Mouse (Mus musculus): ENCODE data around the gene Ahsa1.
"Not testable (repeated sequence)": the region's sequence is repeated elsewhere in the genome, so short reads cannot be mapped to it uniquely, and the experiment has no call there.

The Ahsa1 gene

DNA sequence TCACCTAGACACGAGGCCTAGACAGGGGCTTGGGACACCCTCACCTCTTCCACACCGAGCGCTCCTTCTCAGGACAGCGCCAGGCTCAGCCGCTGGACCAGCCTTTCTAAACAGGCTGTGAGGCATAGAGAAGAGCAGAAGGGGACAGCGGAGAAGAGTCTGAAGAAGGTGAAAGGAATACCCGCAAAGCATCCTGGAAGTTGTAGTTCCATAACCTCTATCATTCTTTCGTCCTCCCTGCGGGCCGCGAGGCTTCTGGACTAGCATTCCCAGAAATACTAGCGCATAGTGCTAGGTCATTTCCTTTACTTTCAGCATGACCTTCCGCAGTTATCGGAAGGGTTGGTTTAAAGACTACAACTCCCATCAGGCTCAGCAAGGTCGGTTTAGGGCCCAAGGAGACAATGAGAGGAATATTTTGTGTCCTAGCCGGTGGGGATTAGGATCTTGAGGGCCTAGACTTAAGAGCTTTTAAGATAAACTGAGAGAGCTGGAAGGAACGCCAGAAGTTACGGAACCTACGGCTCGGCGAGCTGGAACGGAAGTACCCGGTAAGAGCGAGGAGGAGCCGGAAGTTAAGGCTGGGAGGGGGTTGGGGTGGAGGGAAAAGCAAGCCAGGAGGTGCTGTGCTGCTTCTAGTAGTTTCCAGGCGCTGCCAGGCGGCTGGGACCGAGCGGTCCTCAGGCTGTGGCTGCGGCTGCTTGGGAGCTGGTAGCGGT is at the start of gene Ahsa1, which contains the start of gene Vipas39:
TSS of gene Ahsa1 (plus strand) at position 372 of the 719 bp plus-strand sequence.
TSS of gene Vipas39 (minus strand) at position 149 of the 719 bp plus-strand sequence.
- peak; percentile 73 to 83 for DNase-seq (ENCODE audit: low spot score in 2 of 2)

DNA sequence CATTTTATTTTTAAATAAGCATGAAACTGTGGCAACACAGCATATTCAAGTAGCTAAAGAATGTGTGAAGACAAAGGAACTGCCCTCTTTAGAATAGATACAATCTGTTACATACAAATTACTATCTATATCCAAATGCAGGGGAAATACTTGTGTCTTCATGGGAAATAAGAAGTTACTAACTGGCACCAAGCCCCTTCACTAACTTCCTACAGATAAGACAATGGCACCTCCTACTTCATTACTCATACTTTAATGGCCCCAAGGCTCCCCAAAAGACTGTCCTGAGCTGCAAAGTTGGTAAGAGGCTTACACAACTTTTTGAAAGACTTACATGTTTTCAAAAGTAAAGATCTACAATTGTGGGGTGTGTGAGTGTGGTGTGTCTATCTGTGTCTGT is 48.7 kb upstream of the Ahsa1 start:
- DNase-seq (ENCODE audit: low spot score in 2 of 2) = no peak

DNA sequence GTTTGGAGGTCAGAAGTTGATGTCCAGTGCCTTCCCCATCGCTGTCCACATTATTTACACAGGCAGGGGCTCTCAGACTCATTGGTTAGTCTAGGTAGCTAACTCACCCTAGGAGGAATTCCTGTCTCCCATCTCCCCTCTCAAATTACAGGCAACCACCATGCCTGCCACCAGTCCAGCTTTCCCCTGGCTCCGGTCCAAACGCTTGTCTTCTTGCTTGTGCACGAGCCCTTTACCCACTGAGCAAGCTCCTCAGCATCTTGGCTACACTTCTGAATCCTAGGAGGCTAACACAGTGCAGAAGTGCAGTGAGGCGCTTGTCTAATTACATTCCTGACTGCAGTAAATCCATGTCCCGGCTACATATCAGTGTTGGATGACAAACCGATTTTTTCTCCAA is 46.9 kb upstream of the Ahsa1 start:
- no peak for DNase-seq (ENCODE audit: low spot score in 2 of 2)

DNA sequence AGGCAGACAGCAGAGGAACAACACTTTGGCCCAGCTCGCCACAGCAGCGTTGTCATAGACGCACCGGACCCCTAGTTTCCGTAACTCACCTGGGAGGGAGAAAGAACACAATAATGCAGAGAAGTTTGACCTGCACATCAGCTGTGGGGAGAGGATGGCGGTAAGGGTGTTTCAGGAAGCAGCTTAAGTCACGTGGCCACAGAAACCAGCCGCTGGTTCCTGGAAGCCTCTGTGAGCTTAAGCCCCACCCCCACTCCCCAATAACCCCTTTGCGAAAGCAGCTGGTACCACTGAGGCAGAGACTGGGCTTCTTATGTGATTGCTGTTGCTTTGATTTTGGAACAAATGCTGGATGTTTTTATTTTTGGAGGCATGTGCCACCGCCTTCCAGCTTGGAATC is 41.3 kb upstream of the Ahsa1 start:
- DNase-seq (ENCODE audit: low spot score in 2 of 2) = no peak

DNA sequence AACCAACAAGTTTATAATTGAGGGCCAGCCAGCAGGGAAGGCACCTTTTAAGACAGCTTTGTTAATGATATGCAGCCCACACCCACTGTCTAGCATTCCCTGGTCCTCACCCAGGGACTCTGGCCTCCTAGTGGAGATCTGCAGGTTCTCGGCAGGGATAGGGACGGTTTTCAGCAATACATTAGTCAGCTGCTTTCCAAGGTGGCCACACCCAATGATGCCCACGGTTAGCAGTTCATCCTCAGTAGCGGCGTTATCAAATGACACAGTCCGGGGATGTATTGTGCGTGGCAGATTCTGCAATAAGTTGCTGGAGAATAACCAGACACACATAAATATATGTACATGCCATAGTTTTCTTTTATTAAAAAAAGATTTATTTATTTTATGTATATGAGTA is 39.5 kb upstream of the Ahsa1 start:
- DNase-seq (ENCODE audit: low spot score in 2 of 2) = no peak

DNA sequence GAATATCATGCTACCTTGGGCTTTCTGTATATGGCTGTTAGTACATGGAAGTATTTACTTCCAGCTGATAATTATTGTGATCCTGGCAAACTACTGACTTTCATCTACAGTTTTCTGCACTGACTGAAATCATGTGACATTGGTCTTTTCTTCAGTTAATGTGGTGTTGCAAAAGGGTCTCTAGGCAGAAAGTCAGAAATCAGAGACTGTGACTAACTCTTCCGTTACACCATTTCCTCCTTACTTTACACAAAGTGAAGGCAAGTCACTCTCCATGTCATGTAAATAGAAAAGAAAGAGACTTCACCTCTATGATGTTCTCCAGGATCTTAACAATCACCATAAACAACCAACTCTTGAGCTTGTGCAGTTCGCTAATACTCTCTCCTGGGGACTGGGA is 36.6 kb upstream of the Ahsa1 start:
- DNase-seq (ENCODE audit: low spot score in 2 of 2) = no peak

DNA sequence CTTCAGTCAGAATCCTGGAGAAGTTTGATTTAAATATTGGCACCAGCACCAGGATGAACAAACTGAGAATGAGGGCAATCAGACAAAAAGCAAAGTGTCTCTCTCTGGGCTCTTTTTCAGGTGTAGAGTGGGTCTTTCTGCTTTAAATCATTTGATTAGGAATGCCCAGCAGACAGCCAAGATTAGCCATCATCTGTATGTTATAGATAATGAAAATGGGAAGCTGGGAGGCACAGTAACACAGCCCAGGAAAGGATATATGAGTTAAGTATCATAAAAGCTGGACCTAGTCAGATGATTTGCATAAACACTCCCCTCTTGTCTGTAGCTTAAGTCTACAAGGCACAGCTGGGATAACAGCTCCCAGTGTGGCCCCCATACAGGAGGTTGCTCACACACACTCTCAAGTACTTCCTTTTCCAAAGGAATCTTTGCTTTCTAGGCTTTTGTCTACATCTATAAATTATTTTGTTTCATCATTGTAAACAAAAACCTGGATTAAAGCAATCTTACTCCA is 35.8 kb upstream of the Ahsa1 start:
- no peak for DNase-seq (ENCODE audit: low spot score in 2 of 2)

DNA sequence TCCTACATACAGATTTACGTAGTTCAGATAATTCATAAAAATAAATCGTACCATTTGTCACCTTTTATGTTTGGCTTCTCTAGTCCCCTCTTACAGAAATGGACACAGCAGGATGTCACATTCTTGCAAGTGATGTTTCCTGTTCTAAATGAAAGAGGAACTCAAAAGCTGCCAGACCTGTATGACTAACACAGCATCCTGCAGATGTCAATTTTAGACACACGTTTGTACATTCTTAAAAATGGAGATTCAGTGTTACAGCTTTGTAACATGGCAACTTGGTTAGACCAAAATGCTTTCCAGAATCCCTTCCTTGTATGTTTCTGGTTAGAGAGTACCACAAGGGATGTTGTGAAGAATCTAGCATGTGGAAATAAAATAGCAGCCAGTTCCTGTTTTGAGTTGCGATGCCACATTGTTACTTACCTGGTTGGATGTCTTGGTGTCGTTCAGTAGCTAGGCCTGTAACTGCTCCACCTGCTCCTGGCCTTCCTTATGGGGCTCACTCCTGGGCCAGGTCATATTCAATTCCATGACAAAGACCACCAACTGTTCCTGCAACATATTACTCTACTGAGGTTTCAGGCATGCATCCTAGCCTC is 29.3 kb upstream of the Ahsa1 start:
- DNase-seq (ENCODE audit: low spot score in 2 of 2) = no peak

DNA sequence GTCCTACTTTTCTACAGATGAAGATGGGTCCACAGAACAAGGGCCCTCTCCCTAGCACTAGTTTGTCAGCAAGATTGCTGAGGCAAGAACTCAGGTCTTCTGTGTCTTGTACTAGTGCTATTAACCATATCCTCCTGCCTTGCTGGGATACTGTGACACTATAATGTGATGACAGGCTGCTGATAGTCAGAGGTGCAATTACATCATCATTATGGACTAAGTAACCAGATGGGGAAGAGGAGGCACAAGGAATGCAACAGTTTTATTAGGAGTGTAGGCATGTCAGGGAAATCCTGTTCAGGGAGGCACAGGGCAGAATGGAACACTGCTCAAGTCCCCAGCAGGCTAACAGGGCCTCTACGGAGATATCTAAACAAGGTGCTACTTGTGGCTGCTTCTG is 27.6 kb upstream of the Ahsa1 start, which contains the start of gene Noxred1:
TSS of gene Noxred1 (minus strand) at position 101 of the 400 bp plus-strand sequence.
- DNase-seq (ENCODE audit: low spot score in 2 of 2) = no peak

DNA sequence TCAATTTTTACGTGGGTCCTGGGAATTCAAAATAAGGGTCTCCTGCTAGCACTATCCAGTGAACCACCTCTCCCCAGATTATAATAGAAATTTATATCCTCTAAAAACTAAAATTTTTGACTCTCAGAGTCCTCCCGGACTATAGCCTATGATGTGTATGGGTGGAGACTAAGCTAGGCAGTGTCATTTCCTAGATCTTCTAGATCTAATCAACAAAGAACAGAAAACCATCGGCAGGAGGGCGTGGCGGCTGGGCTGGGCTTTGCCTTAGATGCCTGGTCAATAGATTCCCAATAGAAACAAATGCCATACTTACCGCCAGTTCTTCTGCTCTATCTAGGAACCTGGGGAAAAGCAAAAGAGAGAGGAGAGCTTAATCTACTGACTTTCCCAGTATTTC is 16.1 kb upstream of the Ahsa1 start:
- DNase-seq (ENCODE audit: low spot score in 2 of 2) = no peak

DNA sequence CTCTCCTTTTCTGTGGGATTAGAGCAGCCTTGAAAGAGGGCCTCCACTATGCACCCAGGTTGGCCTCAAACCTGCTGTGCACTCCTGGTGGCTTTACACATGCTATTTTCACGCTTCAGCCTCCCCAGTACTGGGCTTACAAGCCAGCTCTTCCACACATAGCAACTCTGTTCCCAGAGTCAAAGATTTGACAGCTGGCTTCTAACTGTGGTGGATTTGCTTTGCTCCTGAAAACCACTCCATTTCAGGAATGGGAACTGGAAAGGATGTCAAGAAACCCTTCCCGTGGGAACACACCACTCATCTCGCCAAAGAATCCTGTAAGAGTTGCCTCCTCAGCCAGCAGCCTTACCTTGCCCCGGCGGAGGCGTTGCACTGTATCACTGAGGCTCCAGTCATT is 12.4 kb upstream of the Ahsa1 start:
- DNase-seq (ENCODE audit: low spot score in 2 of 2) = no peak

DNA sequence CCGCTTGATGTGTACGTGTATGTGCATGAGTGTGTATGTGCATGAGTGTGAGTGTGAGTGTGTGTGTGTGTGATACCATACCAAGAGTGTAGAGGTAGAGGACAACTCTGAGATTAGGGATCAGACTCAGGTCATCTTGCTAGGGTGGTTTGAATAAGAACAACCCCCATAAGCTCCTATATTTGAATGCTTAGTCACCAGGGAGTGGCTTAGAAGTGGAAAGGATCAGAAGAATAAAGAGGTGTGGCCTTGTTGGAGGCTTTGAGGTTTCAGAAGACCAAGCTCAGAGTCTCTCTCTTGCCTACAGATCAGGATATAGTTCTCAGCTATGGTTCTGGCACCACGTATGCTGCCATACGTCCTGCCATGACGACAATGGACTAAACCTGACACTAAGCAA is 9.7 kb upstream of the Ahsa1 start:
- no peak for DNase-seq (ENCODE audit: low spot score in 2 of 2)

DNA sequence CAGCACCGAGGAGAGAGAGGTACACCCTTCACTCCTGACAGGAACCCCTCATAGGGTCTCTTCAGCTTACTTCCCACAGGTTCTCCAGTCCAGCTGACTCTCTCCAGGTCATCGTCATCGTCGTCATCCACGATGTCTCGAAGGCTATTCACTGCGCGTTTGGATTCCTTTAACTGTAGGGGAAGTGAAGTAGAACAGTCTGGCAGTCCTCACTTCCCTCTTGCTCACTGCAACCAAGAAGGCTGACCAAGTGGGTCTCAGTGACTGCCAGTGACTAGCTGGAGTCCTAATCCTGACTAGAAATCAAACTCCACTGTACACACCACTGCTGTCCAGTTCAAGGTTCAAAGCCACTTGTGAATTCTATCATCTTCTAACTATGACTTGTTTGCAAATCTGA is 5.7 kb upstream of the Ahsa1 start:
- DNase-seq (ENCODE audit: low spot score in 2 of 2) = no peak

DNA sequence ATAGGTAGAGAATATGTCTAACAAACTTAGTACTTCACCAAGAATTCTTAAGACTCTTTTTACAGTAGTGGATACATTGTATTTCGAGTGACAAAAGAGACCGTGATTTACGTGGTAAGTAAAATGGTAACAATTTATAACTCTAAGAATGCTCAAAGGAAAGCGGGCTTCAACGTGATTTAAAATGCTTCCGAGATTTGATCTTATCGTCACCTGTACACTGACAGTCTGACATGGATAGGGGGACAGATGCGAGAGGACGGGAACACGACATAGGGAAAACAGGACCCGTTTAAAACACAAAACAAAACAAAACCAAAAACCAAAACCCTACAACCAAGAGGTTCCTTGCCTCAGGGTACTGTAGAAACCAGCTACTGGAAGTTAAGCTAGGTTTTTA is 835 bp upstream of the Ahsa1 start:
- DNase-seq (ENCODE audit: low spot score in 2 of 2) = no peak

DNA sequence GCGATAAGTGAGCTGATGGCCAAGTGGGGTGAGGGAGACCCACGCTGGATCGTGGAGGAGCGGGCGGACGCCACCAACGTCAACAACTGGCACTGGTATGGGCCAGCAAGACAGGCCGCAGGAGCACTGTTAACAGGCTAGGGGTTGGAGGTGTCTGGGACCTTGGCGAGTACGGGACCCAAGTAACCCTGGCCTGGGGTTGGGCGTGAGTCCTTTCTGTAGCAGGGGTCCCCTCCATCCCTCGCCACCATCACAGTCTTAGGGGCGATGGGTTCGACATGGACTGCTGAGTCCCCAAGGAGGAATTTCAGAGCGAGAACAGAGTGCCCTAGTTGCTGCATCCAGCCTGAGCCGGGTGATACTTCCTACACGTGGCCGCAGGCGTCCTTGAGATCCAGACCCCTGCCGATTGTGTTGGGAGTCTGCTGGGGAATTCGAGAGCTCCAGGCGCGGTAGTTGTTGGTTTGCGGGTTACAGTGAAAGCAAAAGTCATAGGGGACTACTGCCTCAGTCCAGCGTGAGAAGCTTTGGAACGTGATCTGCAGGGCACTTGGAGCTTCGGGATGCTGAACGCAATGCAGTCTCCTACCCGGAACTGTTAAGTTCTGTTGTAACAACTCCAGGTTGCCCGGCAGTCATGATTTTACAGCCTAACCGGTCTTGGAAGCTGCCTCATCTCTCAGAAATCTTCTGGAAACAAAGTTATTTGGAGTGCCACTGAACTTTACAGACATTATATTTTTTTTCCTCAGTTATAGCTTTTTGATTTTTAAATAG is 736 bp downstream of the Ahsa1 start:
- DNase-seq (ENCODE audit: low spot score in 2 of 2) = no peak

DNA sequence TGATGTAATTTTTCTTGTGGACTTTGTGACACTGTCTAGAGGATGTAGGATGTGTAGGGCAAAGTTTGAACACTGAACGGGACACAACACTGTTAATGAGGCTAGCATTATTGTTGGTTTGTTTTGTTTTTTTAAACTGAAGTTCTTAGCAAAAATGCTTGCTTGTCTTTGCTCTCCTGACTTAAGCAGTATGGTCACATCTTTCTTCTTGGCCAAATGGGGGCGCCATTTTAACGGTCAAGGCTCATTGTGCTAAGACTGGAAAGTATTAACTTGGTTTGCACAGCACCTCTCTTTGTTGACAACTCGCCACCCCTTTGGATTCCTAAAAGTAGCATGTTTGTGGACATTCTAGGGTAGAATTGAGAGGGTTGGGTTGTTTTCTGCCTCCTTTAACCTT is 1.4 kb downstream of the Ahsa1 start:
- no peak for DNase-seq (ENCODE audit: low spot score in 2 of 2)

DNA sequence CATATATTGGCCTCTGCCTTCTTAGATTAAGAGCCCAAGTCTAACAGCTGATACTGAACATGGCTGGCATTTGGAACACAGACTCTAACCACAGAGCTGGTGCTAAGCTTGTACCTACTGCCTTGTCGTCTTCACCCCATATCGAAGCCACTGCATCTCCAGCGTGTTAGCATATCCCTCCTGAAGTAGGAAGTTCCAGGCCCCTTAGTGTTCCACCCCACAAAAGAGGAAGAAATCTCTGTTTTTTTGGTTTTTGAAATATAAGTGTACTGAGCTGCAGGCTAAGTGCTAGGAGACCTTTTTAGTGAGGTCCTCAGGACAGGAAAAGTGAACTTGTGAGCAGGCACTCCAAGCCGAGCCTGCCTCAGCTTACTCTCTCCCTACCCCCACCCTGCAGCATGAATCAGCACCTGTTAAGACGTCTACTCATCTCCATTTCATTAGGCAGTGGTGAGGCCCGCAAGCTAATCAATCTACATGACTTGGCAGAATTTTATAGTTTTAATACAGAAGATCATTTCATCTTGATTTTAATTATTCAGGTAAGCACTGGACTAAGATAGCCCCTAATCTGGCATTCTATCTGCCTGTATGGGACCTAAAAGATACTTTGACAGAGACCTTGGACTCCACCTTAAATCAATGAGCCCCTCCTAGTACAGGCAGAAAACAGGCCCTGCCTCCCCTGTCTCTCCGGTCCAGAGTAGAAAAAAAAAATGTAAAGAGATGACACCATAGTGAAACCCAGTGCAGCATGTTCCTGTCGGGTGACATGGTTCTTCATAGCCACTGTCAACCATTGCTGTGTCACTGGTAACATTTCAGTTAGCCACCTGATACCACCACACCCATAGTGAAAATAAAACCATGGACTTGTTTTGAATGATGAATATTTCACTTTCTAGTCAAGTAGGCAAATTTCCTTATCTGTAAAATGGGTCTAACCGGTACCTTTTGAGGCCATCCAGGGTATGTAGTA is 8.9 kb downstream of the Ahsa1 start:
- DNase-seq (ENCODE audit: low spot score in 2 of 2) = no peak

DNA sequence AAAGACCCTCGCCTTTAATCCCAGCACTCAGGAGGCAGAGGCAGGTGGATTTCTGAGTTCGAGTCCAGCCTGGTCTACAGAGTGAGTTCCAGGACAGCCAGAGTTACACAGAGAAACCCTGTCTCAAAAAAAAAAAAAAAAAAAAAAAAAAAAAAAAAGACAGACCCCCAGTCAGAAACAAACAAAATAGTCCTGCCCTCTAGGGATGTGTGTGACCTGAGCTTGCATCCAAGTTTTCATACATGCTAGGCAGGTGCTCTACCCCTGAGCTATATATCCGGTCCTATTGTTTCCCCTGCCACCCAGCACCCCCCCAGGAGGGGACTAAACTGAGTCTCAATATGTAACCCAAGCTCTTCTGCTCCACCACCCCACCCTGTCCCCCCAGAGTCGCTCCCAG is 11.0 kb downstream of the Ahsa1 start:
- DNase-seq (ENCODE audit: low spot score in 2 of 2) = not testable (repeated sequence)

DNA sequence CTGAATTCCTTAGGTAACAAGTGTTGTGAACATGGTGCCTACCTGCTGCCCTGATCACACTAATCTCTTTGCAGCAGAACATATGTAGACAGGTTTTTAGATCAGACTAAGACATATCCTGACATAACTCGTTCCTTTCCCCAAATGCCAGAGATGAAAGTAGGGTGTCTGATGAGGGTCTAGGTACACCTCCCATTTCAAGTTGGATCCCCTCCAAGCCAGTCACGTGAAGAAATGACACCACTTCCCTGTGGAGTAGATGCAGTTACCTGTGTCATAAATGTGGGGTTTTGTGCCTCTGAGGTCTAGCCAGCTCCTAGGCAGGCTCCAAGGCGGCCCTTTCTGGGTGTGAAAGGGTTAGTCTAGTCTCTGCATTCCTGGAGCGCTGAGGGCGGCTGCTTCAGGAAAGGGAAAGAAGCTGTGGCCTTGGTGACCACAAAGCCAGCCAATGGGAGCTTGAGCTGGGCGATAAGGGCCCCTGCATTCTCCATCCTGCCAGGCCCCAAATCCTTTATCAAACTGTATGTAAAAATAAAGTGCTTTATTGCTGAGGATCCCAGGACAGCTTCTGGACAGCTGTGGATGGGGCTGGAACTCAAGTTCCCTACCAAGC is 11.9 kb downstream of the Ahsa1 start:
- no peak for DNase-seq (ENCODE audit: low spot score in 2 of 2)

DNA sequence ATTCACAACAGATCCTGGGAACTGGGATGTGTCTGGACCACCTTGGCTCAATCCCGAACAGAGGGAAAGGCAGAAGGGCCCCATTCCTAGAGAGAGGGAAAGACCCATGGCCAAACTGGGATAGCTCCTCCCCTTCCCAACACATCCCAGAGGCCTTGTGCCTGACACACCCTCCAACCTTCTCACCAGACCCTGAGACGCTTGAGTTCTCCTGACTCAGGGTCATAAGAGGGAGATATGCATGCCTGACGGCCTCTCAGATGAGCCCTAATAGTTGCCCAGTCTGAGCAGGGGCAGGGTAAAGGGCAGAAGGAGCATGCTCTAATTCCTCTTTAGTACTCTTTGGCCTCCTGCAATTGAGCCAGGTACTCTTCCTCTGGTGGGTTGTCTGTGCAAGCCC is 13.1 kb downstream of the Ahsa1 start:
- no peak for DNase-seq (ENCODE audit: low spot score in 2 of 2)

DNA sequence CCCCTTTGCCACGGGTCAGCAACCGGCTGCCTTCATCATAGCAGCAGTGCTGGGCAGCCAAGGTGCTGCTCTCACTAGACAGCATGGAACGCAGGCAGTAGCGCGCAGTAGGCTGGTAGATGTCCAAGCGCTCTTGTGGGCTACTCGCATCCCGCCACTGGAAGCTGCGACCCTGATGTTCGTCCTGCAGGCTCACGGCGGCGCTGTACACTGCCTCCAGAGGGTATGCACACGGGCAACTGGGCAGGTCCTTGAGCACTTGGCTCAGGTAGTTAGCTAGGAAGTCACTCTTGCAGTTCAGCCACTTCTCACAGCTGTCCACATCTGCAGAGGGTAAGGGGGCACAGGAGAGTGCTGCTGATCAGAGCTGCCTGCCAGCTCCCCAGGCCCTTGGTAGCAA is 13.6 kb downstream of the Ahsa1 start:
- DNase-seq (ENCODE audit: low spot score in 2 of 2) = no peak
